Mouse (Mus musculus): ENCODE measurements around the gene Ascc3. TPM values are rescaled to one million over a fixed set of nuclear protein-coding genes. Genes with fewer than 3 reads are reported as not detected.

Ascc3 gene
- polyA plus RNA-seq (2012), result 1.3 and 1.5 TPM in 2 replicates

GRCm38 (mm10) chr10:50592355-50593293 is at the start of gene Ascc3:
TSS of gene Ascc3 (plus strand) at chr10:50592669.

GRCm38 (mm10) chr10:50894170-50894991 is 301.9 kb downstream of the Ascc3 start, which contains the start of gene Sim1:
TSS of gene Sim1 (plus strand) at chr10:50894754.

All from megakaryocyte-erythroid progenitor cell, adult 5 weeks (primary cell).